Mouse (Mus musculus): Measurements from ENCODE around the gene Atf2. TPM values are rescaled to one million over a fixed set of nuclear protein-coding genes. Genes with fewer than 3 reads are reported as not detected.

Gene Atf2
- 74.7 and 81.9 TPM in 2 replicates for polyA plus RNA-seq (2015; fragmentation: Nextera tagmentation; extraction: Ambion mirVana)

DNA sequence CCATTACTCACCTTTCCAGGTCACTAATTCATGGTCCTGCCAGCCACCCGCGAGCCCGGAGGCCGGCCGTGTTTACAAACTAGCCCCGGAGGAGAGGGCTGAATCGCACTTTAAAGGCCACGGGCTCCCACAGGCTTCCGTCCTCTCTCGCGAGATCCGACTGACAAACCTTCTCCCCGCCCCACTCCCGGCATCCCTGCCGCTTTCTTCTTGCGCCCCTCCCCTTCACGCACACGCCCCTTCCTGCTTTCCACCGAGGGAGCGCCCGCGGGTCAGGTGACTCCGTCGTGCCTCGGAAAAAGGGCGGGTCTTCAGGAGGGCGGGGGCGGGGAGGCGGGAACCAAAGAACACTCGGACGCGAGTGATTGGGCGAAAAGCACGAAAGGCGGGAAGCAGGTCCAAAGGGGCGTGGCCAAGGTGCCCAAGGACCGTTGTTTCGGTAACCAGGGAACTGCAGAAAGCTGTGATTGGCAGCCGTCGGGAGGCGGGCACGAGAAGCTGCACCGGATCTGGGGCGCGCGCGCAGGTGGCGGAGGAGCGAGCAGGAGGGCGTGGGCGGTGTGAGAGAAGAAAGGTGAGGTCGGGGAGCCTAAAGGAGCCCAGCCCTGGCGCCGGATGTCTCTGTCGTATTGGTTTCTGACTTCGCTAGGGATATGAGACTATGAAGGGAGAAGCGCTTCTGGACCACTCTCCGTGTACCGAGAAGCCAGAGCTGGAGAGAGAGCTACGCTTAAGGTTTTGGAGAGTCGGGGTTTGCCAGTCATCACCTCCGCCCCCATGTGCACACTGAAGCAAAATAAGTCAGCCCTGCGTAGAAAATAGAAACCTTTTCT, at the start of gene Atf2:
TSS of gene Atf2 (minus strand) at position 176 of the 833 bp plus-strand sequence.
- Histone ChIP-seq H3K36me3 (no peaks in the 10 kb centered on the region), H3K9me3 (no peaks in the 10 kb centered on the region), H3K4me2 (peak within 1 kb of the TSS; percentile 82), H3K27me3 (no peaks in the 10 kb centered on the region), H3K9ac (peak within 1 kb of the TSS; percentile 98), H3K27ac (peak within 1 kb of the TSS; percentile 89), H3K4me3 (peak within 1 kb of the TSS; percentile 96), H3K4me1 (peaks cover 8% of the 10 kb centered on the region; the same call in 1 of the 2 replicates)
- under 1% methylated on average over 63 of the region's 63 CpGs for WGBS
- ATAC-seq (ENCODE audit: insufficient number of reproducible peaks, insufficient read depth, low FRiP score, low TSS enrichment, low read depth), result peak; percentile 94

DNA sequence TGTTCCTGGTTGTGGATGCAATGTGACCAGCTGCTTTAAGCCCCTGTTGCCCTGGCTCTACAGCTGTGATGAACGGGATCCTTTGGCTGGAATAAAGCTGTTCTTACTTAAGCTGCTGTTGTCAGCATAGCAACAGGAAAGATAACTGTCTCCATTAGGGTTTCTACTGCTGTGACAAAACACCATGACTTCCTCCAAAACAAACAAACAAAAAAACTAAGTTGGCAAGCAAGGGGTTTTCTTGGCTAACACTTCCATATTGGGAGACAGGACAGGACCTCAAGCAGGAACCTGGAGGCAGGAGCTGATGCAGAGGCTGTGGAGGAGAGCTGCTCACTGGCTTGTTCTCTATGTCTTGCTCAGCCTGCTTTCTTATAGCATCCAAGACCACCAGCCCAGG, 48.8 kb upstream of the Atf2 start:
- no peak for ATAC-seq (ENCODE audit: insufficient number of reproducible peaks, insufficient read depth, low FRiP score, low TSS enrichment, low read depth)
- Histone ChIP-seq H3K9ac (no peak overlapping the region), H3K4me2 (no peak overlapping the region), H3K27ac (no peak overlapping the region), H3K36me3 (no peaks in the 10 kb centered on the region), H3K4me1 (no peaks in the 10 kb centered on the region), H3K4me3 (no peak overlapping the region), H3K27me3 (no peaks in the 10 kb centered on the region), H3K9me3 (no peaks in the 10 kb centered on the region)
- 38% methylated on average over 1 of the region's 1 CpGs for WGBS

DNA sequence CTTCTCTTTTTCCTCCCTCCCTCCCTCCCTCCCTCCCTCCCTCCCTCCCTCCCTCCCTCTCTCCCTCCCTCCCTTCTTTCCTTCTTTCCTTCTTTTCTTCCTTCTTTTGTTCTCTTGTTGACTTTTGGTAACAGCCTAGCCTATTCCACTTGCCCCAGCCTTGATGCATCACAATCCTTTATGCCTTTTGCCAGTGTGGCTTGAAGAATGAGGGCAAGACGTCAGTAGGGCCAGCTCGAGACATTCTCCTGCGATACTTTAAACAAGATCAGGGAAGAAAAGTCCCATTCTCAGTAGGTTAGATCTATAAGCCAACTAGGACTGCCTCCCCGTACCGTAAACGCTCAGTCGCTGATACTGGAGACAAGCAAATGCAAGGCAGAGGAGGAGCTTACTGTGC, 48.0 kb upstream of the Atf2 start:
- Histone ChIP-seq H3K36me3 (no peaks in the 10 kb centered on the region), H3K27me3 (no peaks in the 10 kb centered on the region), H3K27ac (no peak overlapping the region), H3K4me3 (no peak overlapping the region), H3K9me3 (no peaks in the 10 kb centered on the region), H3K4me2 (no peak overlapping the region), H3K4me1 (no peaks in the 10 kb centered on the region), H3K9ac (no peak overlapping the region)
- 82% methylated on average over 7 of the region's 7 CpGs for WGBS
- no peak for ATAC-seq (ENCODE audit: insufficient number of reproducible peaks, insufficient read depth, low FRiP score, low TSS enrichment, low read depth)

DNA sequence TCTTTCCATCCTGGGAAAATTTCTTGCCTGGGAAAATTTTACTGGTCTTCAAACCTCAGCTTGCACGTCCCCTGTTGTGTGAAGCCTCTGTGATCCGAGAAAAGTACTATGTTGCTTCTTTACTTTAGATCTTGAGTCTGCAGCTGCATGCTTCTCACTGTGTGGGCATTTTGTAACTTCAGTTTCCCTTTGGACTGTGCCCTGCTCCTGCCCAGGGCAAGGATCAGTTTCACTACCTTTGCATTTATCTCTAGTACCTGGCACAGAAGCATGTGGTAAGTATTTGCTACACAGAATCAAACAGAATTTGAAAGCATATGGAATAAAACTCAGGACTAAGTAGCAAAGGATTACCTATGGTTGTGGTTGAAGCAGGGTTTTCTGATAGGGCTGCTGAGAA, 46.5 kb upstream of the Atf2 start:
- Histone ChIP-seq H3K4me3 (no peak overlapping the region), H3K9me3 (no peaks in the 10 kb centered on the region), H3K4me2 (no peak overlapping the region), H3K4me1 (no peaks in the 10 kb centered on the region), H3K27ac (no peak overlapping the region), H3K27me3 (no peaks in the 10 kb centered on the region), H3K9ac (no peak overlapping the region), H3K36me3 (no peaks in the 10 kb centered on the region)
- 77% methylated on average over 2 of the region's 2 CpGs for WGBS
- no peak for ATAC-seq (ENCODE audit: insufficient number of reproducible peaks, insufficient read depth, low FRiP score, low TSS enrichment, low read depth)

DNA sequence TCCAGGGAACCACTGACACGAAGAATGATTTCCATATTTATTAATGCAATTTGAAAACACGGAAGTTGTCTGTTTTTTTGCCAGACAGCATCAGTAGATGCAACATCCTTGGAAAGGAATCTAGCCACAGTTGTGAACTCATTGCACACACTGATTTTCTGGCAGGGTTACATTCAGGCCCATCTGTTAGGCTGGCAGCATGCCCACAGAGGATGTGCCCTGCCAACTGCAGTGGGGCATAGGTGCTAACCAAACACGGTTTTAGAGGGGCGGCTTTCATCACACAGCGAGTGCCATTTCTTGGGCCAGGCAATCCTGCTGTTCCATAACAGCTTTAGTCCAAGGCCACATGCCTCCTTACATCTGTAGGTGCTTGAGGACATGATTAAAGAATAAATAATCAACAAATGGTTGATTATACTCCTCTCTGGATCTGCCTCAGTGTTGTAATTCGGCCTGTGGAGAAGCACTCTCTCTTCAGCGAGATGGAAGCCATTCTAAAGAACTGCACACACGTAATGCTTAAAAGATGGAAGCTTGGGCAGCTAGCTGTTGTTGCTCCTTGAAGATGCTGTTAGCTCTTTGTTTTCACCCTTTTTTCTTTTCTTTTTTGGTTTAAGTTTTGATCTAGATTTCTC, 40.4 kb upstream of the Atf2 start:
- WGBS, result 73% methylated on average over 8 of the region's 8 CpGs
- Histone ChIP-seq H3K9ac (no peak overlapping the region), H3K4me1 (peaks cover 13% of the 10 kb centered on the region), H3K4me3 (no peak overlapping the region), H3K27ac (no peak overlapping the region), H3K36me3 (no peaks in the 10 kb centered on the region), H3K9me3 (0 out of 2 replicates have a peak, but pooled peaks cover 5% of the 10 kb centered on the region), H3K4me2 (no peak overlapping the region), H3K27me3 (no peaks in the 10 kb centered on the region)
- ATAC-seq (ENCODE audit: insufficient number of reproducible peaks, insufficient read depth, low FRiP score, low TSS enrichment, low read depth), result no peak

DNA sequence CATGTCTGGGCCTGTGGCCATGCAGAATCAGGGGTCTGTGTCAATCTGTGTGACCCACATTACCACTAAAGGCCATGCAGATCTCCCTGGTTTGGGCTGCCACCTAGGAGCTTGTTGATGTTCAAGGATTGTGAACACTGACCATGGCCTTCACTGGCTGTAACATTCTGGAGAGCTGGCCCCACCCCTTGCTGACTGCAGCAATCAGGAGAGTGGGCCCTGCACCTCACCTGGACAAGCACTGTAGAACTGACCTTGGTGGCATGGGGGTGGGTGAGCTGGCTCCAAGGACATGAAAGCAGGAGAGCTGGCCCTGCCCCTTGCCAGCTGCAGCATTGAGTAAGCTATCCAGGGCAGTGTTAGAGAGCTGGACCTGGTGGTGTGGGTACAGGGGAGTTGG, 35.3 kb upstream of the Atf2 start:
- H3K27ac ChIP-seq, result no peak overlapping the region
- ATAC-seq (ENCODE audit: insufficient number of reproducible peaks, insufficient read depth, low FRiP score, low TSS enrichment, low read depth), result no peak
- H3K4me1 ChIP-seq, result peaks cover 16% of the 10 kb centered on the region
- H3K4me2 ChIP-seq, result no peak overlapping the region
- no peak overlapping the region for H3K9ac ChIP-seq
- no peaks in the 10 kb centered on the region for H3K36me3 ChIP-seq
- no peaks in the 10 kb centered on the region for H3K27me3 ChIP-seq
- no peak overlapping the region for H3K4me3 ChIP-seq
- 0 out of 2 replicates have a peak, but pooled peaks cover 5% of the 10 kb centered on the region for H3K9me3 ChIP-seq

DNA sequence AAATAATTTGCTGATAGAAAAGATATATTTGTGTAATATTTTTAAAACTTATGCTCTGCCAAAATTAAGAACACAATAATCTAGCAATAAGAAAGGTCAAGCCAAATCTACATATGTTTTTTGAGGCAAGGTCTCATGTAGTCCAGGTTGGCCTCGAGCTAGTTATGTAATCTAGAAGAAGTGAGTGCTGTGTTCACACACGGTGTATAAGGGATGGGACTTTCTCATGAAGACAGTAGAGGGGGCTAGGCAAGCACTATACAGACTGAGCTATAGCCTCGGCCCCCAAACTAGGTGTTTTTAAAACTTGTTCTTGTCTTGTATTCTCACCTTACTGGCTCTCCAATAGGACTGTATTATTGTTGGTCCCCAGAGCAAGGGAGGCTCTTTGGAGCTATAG, 33.1 kb upstream of the Atf2 start:
- Histone ChIP-seq H3K9ac (no peak overlapping the region), H3K9me3 (0 out of 2 replicates have a peak, but pooled peaks cover 5% of the 10 kb centered on the region), H3K4me1 (peaks cover 5% of the 10 kb centered on the region; the same call in 1 of the 2 replicates), H3K27me3 (no peaks in the 10 kb centered on the region), H3K4me3 (no peak overlapping the region), H3K4me2 (no peak overlapping the region), H3K27ac (no peak overlapping the region), H3K36me3 (no peaks in the 10 kb centered on the region)
- no peak for ATAC-seq (ENCODE audit: insufficient number of reproducible peaks, insufficient read depth, low FRiP score, low TSS enrichment, low read depth)
- 66% methylated on average over 3 of the region's 3 CpGs for WGBS

DNA sequence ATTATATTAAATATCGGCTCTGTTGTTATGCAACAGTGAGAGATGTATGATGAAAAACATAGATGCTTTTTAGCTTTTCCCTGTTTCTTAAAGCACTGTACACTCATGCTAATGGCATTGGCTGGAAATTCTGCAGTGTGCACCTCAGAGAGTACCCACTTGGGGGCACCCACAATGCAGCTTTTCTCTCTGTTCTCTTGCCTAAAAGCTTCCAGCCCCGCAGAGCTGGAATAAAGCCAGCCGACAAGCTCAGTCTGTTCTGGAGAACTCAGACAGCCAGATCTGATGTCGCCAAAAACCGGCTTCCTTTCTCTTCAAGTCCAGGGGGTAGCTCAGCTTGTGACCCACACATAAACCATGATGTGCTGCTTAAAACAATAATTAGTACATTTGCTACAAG, 32.6 kb upstream of the Atf2 start:
- Histone ChIP-seq H3K9ac (no peak overlapping the region), H3K27me3 (no peaks in the 10 kb centered on the region), H3K4me3 (no peak overlapping the region), H3K27ac (no peak overlapping the region), H3K36me3 (no peaks in the 10 kb centered on the region), H3K9me3 (0 out of 2 replicates have a peak, but pooled peaks cover 2% of the 10 kb centered on the region), H3K4me1 (peaks cover 5% of the 10 kb centered on the region; the same call in 1 of the 2 replicates), H3K4me2 (no peak overlapping the region)
- 14% methylated on average over 5 of the region's 5 CpGs for WGBS
- 0 out of 2 replicates have a peak, but pooled peaks have one; percentile 48 for ATAC-seq (ENCODE audit: insufficient number of reproducible peaks, insufficient read depth, low FRiP score, low TSS enrichment, low read depth)

DNA sequence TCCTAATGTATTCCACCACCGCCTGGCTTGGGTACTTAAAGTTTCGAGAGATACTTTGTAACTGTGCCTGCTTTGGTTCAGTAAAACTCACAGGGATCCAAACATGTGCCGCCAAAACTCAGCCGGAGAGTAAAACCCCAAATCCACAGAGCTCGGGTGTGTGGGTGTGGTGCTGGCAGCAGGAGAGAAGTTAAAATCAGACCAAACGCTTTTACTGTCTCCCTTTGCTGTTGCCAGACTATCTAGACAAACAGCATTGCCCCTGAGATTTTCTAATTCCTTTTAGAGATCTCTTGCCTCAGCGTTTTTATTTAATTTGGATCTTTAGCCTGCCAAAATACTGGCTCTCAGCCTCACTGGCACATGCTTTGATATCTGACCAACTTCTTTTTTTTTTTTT, 27.2 kb upstream of the Atf2 start:
- no peak overlapping the region for H3K4me3 ChIP-seq
- no peak overlapping the region for H3K4me2 ChIP-seq
- H3K36me3 ChIP-seq, result no peaks in the 10 kb centered on the region
- H3K9me3 ChIP-seq, result no peaks in the 10 kb centered on the region
- peak overlapping the region; percentile 68 for H3K27ac ChIP-seq
- H3K27me3 ChIP-seq, result 0 out of 2 replicates have a peak, but pooled peaks cover 3% of the 10 kb centered on the region
- H3K9ac ChIP-seq, result no peak overlapping the region
- WGBS, result 35% methylated on average over 7 of the region's 7 CpGs
- ATAC-seq (ENCODE audit: insufficient number of reproducible peaks, insufficient read depth, low FRiP score, low TSS enrichment, low read depth), result no peak
- peaks cover 9% of the 10 kb centered on the region; the same call in 1 of the 2 replicates for H3K4me1 ChIP-seq

DNA sequence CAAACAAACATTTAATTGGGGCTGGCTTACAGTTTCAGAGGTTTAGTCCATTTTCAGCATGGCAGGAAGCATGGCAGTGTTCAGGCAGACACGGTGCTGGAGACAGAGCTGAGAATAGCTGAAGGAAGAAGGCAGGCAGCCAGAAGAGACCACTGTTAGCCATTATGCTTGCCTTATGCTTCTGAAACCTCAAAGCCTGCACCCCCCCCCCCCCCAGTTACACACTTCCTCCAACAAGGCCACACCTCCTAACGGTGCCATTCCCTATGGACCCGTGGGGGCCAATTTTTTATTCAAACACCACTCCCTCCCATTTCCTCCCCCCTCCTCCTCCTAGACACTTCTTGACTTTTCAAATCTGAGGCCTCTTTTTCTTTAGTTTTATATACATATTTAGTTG, 19.8 kb upstream of the Atf2 start:
- Histone ChIP-seq H3K9me3 (no peaks in the 10 kb centered on the region), H3K4me3 (no peak overlapping the region), H3K27me3 (0 out of 2 replicates have a peak, but pooled peaks cover 3% of the 10 kb centered on the region), H3K36me3 (peaks cover 20% of the 10 kb centered on the region), H3K9ac (no peak overlapping the region), H3K27ac (no peak overlapping the region), H3K4me1 (peaks cover 7% of the 10 kb centered on the region), H3K4me2 (no peak overlapping the region)
- WGBS, result 60% methylated on average over 3 of the region's 3 CpGs
- ATAC-seq (ENCODE audit: insufficient number of reproducible peaks, insufficient read depth, low FRiP score, low TSS enrichment, low read depth), result no peak

DNA sequence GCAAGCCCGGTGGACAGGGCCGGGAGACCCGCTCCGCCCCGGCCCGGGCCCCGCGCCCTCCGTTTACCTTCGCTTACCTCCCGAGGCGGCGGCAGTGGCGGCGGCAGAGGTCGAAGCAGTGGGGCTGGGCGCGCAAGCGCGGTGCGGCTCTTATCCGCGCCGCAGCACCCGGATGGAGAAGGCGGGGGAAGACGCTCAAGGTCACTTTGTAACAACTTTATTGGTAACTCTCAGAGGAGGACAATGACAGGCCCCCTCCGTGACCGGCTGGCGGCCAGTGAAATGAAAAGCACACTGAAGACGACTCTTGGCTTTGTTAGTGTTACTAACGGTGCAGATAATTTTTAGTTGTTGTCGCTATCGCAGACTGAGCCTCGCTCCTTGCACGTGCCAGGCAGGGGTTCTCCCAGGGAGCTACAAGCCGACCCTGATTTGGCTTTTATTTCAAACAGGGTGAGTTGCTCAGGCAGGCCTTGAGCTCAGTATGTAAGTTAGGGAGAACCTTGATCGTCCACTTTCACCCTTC, 18.8 kb upstream of the Atf2 start, which contains the start of gene Atp5g3:
TSS of gene Atp5g3 (minus strand) at position 152 of the 526 bp plus-strand sequence.
- Histone ChIP-seq H3K27me3 (0 out of 2 replicates have a peak, but pooled peaks cover 3% of the 10 kb centered on the region), H3K4me3 (peak within 1 kb of the TSS; percentile 99), H3K4me1 (peaks cover 7% of the 10 kb centered on the region), H3K36me3 (peaks cover 28% of the 10 kb centered on the region), H3K27ac (peak within 1 kb of the TSS; percentile 91), H3K9ac (peak within 1 kb of the TSS; percentile 100), H3K9me3 (no peaks in the 10 kb centered on the region), H3K4me2 (peak within 1 kb of the TSS; percentile 82)
- ATAC-seq (ENCODE audit: insufficient number of reproducible peaks, insufficient read depth, low FRiP score, low TSS enrichment, low read depth), result peak; percentile 88
- 1% methylated on average over 33 of the region's 38 CpGs for whole genome bisulfite sequencing
